Mouse (Mus musculus) limb, embryonic 13.5 days (tissue): ENCODE measurements around the gene Thsd1. TPM values are rescaled to one million over a fixed set of nuclear protein-coding genes. Genes with fewer than 3 reads are reported as not detected.
A peak's percentile ranks its signal among the peaks of the same experiment; 100 is the strongest.

Source experiments
- ATAC-seq: fragments of 200-750 bp; cut with Nextera tagmentation; 2 replicates; pipeline ENCODE4 v1.8.0; 2017; ENCODE audit warnings: low read depth, moderate number of reproducible peaks, moderate TSS enrichment; ENCODE audit not compliant: low FRiP score
- H3K27ac ChIP-seq: fragments of 300-500 bp; sonication (generic); 2 replicates; pipeline ENCODE4 v1.5.1; 2015; ENCODE audit warnings: inconsistent platforms, mild to moderate bottlenecking, moderate library complexity
- H3K27me3 ChIP-seq: fragments of 300-500 bp; sonication (generic); 2 replicates; pipeline ENCODE4 v1.6.1; 2015; ENCODE audit warnings: mild to moderate bottlenecking, inconsistent platforms
- H3K36me3 ChIP-seq: fragments of 300-500 bp; sonication (generic); 2 replicates; pipeline ENCODE4 v1.6.1; 2015; ENCODE audit warnings: inconsistent platforms, mild to moderate bottlenecking, moderate library complexity
- H3K4me1 ChIP-seq: fragments of 300-500 bp; sonication (generic); 2 replicates; pipeline ENCODE4 v1.6.1; 2015; ENCODE audit warnings: inconsistent platforms
- H3K4me2 ChIP-seq: fragments of 300-500 bp; sonication (generic); replicated peaks from 2 replicates; pipeline ENCODE4 v1.6.1; 2015; ENCODE audit warnings: inconsistent platforms, mild to moderate bottlenecking, moderate library complexity
- H3K4me3 ChIP-seq: fragments of 300-500 bp; sonication (generic); 2 replicates; pipeline ENCODE4 v1.5.1; 2015; ENCODE audit warnings: moderate library complexity, mild to moderate bottlenecking, inconsistent platforms
- H3K9ac ChIP-seq: fragments of 300-500 bp; sonication (generic); 2 replicates; pipeline ENCODE4 v1.6.1; 2015; ENCODE audit warnings: mild to moderate bottlenecking, inconsistent platforms
- H3K9me3 ChIP-seq: fragments of 300-500 bp; sonication (generic); 2 replicates; pipeline ENCODE4 v1.6.1; 2016; ENCODE audit warnings: inconsistent platforms
- WGBS: fragments of 180-500 bp; shearing (Covaris S2); methylation state at CpG from one replicate; pipeline ENCODE4 v1.1.7; 2015; 5-methylcytosine and 5-hydroxymethylcytosine counted together
- polyA plus RNA-seq: library from polyadenylated mRNA; unstranded; fragments of >200 nt; fragmentation: Nextera tagmentation; extraction: Ambion mirVana; gene quantifications from 2 replicates; pipeline ENCODE4 v1.2.1, GENCODE M21; 2015

The Thsd1 gene
- polyA plus RNA-seq, 1 experiment from 2014 or later: 12.1 TPM

GRCm38 (mm10) chr8:22228621-22229020 is 1.5 kb downstream of the Thsd1 start:
- Histone ChIP-seq H3K9ac (no peak overlapping the region), H3K4me3 (no peak overlapping the region), H3K4me2 (no peak overlapping the region; the same call in 1 of the 2 replicates)

GRCm38 (mm10) chr8:22242986-22243385 is 15.9 kb downstream of the Thsd1 start:
- H3K36me3 ChIP-seq: no peaks in the 10 kb centered on the region
- no peak overlapping the region for H3K4me3 ChIP-seq
- WGBS: 84% methylated on average over 9 of the region's 9 CpGs
- no peaks in the 10 kb centered on the region for H3K9me3 ChIP-seq
- no peak for ATAC-seq
- no peak overlapping the region for H3K9ac ChIP-seq
- H3K27ac ChIP-seq: no peak overlapping the region
- H3K4me1 ChIP-seq: peaks cover 1% of the 10 kb centered on the region; the same call in 1 of the 2 replicates
- no peaks in the 10 kb centered on the region for H3K27me3 ChIP-seq
- H3K4me2 ChIP-seq: no peak overlapping the region

More at GRCm38 (mm10) chr8:22228621-22229020, 1.5 kb downstream of the Thsd1 start:
- Histone ChIP-seq H3K27ac (no peak overlapping the region), H3K4me1 (0 out of 2 replicates have a peak, but pooled peaks cover 5% of the 10 kb centered on the region), H3K36me3 (peaks cover 1% of the 10 kb centered on the region; the same call in 1 of the 2 replicates), H3K27me3 (peaks cover 28% of the 10 kb centered on the region), H3K9me3 (no peaks in the 10 kb centered on the region)
- ATAC-seq: no peak
- WGBS: 50% methylated on average over 7 of the region's 7 CpGs

GRCm38 (mm10) chr8:22245663-22246062 is 18.6 kb downstream of the Thsd1 start:
- H3K27me3 ChIP-seq: no peaks in the 10 kb centered on the region
- H3K4me1 ChIP-seq: peaks cover 4% of the 10 kb centered on the region; the same call in 1 of the 2 replicates
- no peak overlapping the region for H3K4me2 ChIP-seq
- 60% methylated on average over 1 of the region's 1 CpGs for WGBS
- H3K9me3 ChIP-seq: no peaks in the 10 kb centered on the region
- H3K4me3 ChIP-seq: no peak overlapping the region
- H3K9ac ChIP-seq: no peak overlapping the region
- ATAC-seq: no peak
- no peaks in the 10 kb centered on the region for H3K36me3 ChIP-seq
- H3K27ac ChIP-seq: no peak overlapping the region

GRCm38 (mm10) chr8:22247956-22248355 is 20.8 kb downstream of the Thsd1 start:
- H3K4me2 ChIP-seq: no peak overlapping the region
- H3K4me1 ChIP-seq: peaks cover 4% of the 10 kb centered on the region; the same call in 1 of the 2 replicates
- H3K9me3 ChIP-seq: no peaks in the 10 kb centered on the region
- no peak overlapping the region for H3K9ac ChIP-seq
- H3K4me3 ChIP-seq: no peak overlapping the region
- no peaks in the 10 kb centered on the region for H3K27me3 ChIP-seq
- 80% methylated on average over 12 of the region's 12 CpGs for WGBS
- no peak overlapping the region for H3K27ac ChIP-seq
- no peaks in the 10 kb centered on the region for H3K36me3 ChIP-seq
- no peak for ATAC-seq

GRCm38 (mm10) chr8:22249080-22249479 is 22.0 kb downstream of the Thsd1 start:
- no peak for ATAC-seq
- Histone ChIP-seq H3K27ac (no peak overlapping the region), H3K4me3 (no peak overlapping the region), H3K4me2 (no peak overlapping the region), H3K9me3 (no peaks in the 10 kb centered on the region), H3K36me3 (no peaks in the 10 kb centered on the region), H3K9ac (no peak overlapping the region), H3K27me3 (no peaks in the 10 kb centered on the region), H3K4me1 (peaks cover 4% of the 10 kb centered on the region; the same call in 1 of the 2 replicates)
- WGBS: 76% methylated on average over 9 of the region's 9 CpGs

- 83% methylated on average over 18 of the region's 18 CpGs for WGBS
- Histone ChIP-seq H3K27me3 (no peaks in the 10 kb centered on the region), H3K36me3 (peaks cover 7% of the 10 kb centered on the region; the same call in 1 of the 2 replicates), H3K4me3 (no peak overlapping the region), H3K9me3 (peaks cover 5% of the 10 kb centered on the region; the same call in 1 of the 2 replicates), H3K4me2 (no peak overlapping the region), H3K4me1 (no peaks in the 10 kb centered on the region), H3K9ac (no peak overlapping the region), H3K27ac (no peak overlapping the region)
- ATAC-seq: no peak
Observed at GRCm38 (mm10) chr8:22258946-22259450, 31.9 kb downstream of the Thsd1 start.

GRCm38 (mm10) chr8:22259531-22259930 is 32.4 kb downstream of the Thsd1 start:
- no peak overlapping the region for H3K27ac ChIP-seq
- peaks cover 7% of the 10 kb centered on the region; the same call in 1 of the 2 replicates for H3K36me3 ChIP-seq
- no peak overlapping the region for H3K4me2 ChIP-seq
- 72% methylated on average over 12 of the region's 12 CpGs for WGBS
- no peaks in the 10 kb centered on the region for H3K27me3 ChIP-seq
- H3K4me1 ChIP-seq: peaks cover 2% of the 10 kb centered on the region; the same call in 1 of the 2 replicates
- H3K9ac ChIP-seq: no peak overlapping the region
- peaks cover 2% of the 10 kb centered on the region; the same call in 1 of the 2 replicates for H3K9me3 ChIP-seq
- no peak overlapping the region for H3K4me3 ChIP-seq
- ATAC-seq: no peak

- Histone ChIP-seq H3K9me3 (no peaks in the 10 kb centered on the region), H3K4me1 (peaks cover 6% of the 10 kb centered on the region; the same call in 1 of the 2 replicates), H3K9ac (no peak overlapping the region), H3K4me3 (no peak overlapping the region), H3K4me2 (no peak overlapping the region), H3K36me3 (peaks cover 7% of the 10 kb centered on the region; the same call in 1 of the 2 replicates), H3K27ac (no peak overlapping the region), H3K27me3 (no peaks in the 10 kb centered on the region)
- 55% methylated on average over 9 of the region's 9 CpGs for WGBS
- ATAC-seq: no peak
Observed at GRCm38 (mm10) chr8:22260091-22260722, 33.1 kb downstream of the Thsd1 start.

GRCm38 (mm10) chr8:22262267-22262666 is 35.2 kb downstream of the Thsd1 start:
- H3K27me3 ChIP-seq: no peaks in the 10 kb centered on the region
- no peak overlapping the region for H3K4me2 ChIP-seq
- H3K4me1 ChIP-seq: peaks cover 6% of the 10 kb centered on the region; the same call in 1 of the 2 replicates
- H3K4me3 ChIP-seq: no peak overlapping the region
- no peaks in the 10 kb centered on the region for H3K9me3 ChIP-seq
- WGBS: 87% methylated on average over 3 of the region's 3 CpGs
- H3K36me3 ChIP-seq: peaks cover 7% of the 10 kb centered on the region; the same call in 1 of the 2 replicates
- H3K9ac ChIP-seq: no peak overlapping the region
- no peak for ATAC-seq
- no peak overlapping the region for H3K27ac ChIP-seq

- H3K4me1 ChIP-seq: peaks cover 6% of the 10 kb centered on the region; the same call in 1 of the 2 replicates
- H3K9ac ChIP-seq: no peak overlapping the region
- WGBS: 78% methylated on average over 6 of the region's 6 CpGs
- no peak overlapping the region for H3K4me3 ChIP-seq
- ATAC-seq: no peak
- peak overlapping the region; percentile 52; the same call in 1 of the 2 replicates for H3K27ac ChIP-seq
- no peaks in the 10 kb centered on the region for H3K9me3 ChIP-seq
- H3K36me3 ChIP-seq: no peaks in the 10 kb centered on the region; the same call in 1 of the 2 replicates
- no peak overlapping the region for H3K4me2 ChIP-seq
- H3K27me3 ChIP-seq: no peaks in the 10 kb centered on the region
Observed at GRCm38 (mm10) chr8:22264292-22264691, 37.2 kb downstream of the Thsd1 start.

GRCm38 (mm10) chr8:22264787-22265186 is 37.7 kb downstream of the Thsd1 start:
- Histone ChIP-seq H3K4me3 (no peak overlapping the region), H3K4me1 (peaks cover 6% of the 10 kb centered on the region; the same call in 1 of the 2 replicates), H3K36me3 (no peaks in the 10 kb centered on the region), H3K4me2 (no peak overlapping the region), H3K9ac (no peak overlapping the region), H3K9me3 (no peaks in the 10 kb centered on the region), H3K27me3 (no peaks in the 10 kb centered on the region), H3K27ac (peak overlapping the region; percentile 52; the same call in 1 of the 2 replicates)
- 59% methylated on average over 6 of the region's 6 CpGs for WGBS
- peak; percentile 75; the same call in 1 of the 2 replicates for ATAC-seq

GRCm38 (mm10) chr8:22265194-22265593 is 38.1 kb downstream of the Thsd1 start:
- no peak for ATAC-seq
- no peaks in the 10 kb centered on the region for H3K9me3 ChIP-seq
- H3K9ac ChIP-seq: no peak overlapping the region
- no peaks in the 10 kb centered on the region for H3K27me3 ChIP-seq
- H3K27ac ChIP-seq: peak overlapping the region; percentile 44; the same call in 1 of the 2 replicates
- no peak overlapping the region for H3K4me3 ChIP-seq
- whole genome bisulfite sequencing: 74% methylated on average over 1 of the region's 1 CpGs
- no peaks in the 10 kb centered on the region for H3K36me3 ChIP-seq
- no peak overlapping the region for H3K4me2 ChIP-seq
- H3K4me1 ChIP-seq: peaks cover 6% of the 10 kb centered on the region; the same call in 1 of the 2 replicates
